Mouse (Mus musculus): ENCODE measurements around the gene Dcun1d4.

Gene Dcun1d4

DNA sequence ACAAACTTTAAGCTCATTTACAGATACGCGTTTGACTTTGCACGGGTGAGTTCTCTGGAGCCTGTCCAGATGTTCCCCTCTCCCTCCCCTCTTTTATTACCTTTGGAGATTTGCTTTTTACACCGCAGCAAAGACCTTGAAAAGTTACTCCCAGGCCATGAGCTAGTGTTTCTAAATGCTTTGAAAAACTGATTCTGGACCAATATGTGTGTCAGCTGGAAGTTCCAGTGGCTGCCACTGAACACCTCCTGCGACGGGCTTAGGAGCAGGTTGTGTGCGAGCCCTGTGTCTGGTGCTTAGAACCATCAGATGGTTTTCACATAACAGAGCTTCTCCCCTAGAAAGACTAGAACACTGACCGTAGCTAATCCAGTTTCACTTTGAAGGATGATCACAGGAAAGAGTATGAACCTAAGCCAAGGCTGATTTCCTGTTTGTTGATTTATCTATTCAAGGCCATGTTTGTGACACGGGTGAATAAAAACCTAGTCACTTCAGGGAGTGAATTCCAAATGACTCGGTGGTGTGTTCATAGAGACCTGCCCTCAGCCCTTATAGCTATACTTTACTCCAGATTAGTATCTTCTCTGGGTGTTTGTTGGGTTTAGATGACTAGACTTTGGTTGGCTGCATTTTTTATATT, 63.4 kb downstream of the Dcun1d4 start:
- in situ Hi-C loops (cut with MboI, MseI), result loop anchor here (5.0 kb wide), 1 partner anchor 93 kb away; no protein-coding TSS in a partner anchor

DNA sequence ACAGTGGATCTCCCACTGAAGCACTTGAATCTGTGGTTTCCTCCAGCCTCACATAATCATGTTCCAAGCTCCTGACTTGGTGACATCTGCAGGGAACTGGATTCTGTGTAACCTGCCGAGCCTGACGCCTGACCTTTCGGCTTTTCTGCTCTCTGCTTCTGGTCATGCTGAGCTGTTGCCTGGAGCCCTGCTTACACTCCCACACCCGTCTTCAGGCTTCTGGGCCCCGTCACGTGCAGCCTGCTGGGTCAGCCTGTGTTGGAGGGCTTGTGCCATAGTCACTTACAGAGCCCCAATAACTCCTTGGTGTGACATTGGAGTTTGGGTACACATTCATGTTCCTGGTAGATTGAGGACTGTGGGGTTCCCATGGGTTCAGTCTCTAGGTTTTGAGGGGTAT, 64.8 kb downstream of the Dcun1d4 start:
- in situ Hi-C loops (cut with MboI, MseI), result no loop called here

DNA sequence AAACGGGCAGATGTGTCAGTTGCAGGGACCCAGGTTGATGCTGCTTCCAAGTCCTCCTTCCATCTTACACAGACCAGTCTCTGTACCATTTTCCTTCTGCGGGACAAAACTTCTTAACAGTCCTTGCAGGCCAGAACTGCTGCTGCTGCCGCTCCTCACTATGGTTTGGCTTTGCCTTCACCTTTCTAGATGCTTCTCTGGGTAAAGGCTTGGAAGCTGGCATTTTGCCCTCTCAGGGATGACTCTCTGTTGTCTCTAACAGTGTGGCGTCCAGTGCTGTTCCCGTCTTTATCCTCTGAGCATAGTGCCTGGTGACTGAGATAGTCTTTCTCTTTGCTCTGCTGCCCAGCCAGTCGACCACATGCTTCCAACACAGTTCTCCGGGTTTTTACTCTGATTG, 66.5 kb downstream of the Dcun1d4 start:
- in situ Hi-C loops (cut with MboI, MseI), result no loop called here

DNA sequence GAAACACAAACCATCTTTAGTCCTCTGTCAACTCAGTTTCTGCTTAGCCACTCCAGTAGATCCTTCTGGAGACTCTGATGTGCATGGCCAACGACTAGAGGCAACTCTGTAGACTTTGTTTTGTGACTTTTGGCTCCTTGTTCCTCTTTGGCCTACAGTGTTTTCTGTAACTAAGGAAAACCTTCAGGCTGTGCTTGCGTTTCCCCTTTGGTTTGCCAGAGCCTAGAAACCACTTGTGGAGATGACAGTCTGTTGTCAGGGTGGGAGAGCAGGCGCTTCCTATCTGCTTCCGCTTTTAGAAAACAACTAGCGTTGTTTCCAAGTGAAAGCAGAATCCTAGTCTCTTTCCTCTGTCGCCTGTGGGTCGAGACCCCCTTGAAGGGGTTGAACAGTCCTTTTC, 67.4 kb downstream of the Dcun1d4 start:
- in situ Hi-C loops (cut with MboI, MseI), result no loop called here

DNA sequence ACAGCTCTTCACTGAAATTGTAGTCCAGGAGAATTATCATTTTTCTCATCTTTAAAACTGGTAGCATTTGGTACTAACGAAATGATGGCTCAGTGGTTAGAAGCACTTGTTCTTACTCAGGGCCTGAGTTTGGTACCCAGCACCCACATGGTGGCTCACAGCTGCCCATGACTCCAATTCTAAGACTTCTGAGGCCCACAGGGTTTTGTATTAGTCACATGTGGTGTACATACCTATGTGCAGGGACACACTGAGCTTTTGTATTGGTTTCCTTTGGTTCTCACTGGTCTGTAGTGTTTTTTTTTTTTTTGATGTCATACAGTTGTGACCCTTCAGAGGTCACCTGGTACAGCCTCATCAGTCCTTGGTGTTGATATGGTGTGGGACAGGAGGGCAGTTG, 68.0 kb downstream of the Dcun1d4 start:
- in situ Hi-C loops (cut with MboI, MseI), result no loop called here

DNA sequence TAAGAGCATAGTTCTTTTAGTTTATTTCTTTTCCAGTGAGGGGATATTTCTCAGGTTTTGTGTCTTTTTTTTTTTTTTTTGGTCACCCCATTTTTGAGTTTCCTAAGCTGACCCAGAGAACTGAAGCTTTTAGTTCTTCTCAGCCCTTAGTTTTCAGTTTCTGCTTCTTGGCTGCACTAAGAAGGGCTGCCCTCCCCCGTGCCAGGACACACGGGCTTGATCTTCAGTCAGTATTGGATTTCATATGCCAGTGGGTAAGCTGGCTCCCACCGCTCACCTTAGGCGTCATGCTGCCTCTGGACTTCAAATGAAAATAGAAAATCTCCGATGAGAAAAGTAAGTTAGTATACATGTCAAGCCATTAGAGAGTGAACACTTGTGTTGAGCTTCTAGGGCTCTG, 71.0 kb downstream of the Dcun1d4 start:
- in situ Hi-C loops (cut with MboI, MseI), result no loop called here

DNA sequence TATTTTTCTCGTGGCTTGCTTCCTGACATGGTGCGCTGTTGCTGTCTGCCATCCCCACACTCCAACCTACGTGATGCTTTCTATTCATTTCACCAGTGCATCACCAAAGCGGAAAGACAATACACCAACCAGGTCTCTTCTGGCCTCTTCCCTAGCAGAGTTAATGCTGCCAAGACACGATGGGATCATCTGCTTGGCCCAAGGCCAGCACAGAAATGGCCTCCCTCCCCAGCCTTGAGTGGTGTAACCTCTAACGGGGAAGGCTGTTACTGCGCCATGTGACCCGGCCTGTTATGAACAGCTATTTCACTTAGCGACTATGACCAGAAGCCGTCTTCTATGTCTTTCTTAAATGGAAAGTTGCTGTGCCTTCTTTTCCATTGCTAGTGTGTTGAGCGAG, 73.1 kb downstream of the Dcun1d4 start:
- in situ Hi-C loops (cut with MboI, MseI), result no loop called here

DNA sequence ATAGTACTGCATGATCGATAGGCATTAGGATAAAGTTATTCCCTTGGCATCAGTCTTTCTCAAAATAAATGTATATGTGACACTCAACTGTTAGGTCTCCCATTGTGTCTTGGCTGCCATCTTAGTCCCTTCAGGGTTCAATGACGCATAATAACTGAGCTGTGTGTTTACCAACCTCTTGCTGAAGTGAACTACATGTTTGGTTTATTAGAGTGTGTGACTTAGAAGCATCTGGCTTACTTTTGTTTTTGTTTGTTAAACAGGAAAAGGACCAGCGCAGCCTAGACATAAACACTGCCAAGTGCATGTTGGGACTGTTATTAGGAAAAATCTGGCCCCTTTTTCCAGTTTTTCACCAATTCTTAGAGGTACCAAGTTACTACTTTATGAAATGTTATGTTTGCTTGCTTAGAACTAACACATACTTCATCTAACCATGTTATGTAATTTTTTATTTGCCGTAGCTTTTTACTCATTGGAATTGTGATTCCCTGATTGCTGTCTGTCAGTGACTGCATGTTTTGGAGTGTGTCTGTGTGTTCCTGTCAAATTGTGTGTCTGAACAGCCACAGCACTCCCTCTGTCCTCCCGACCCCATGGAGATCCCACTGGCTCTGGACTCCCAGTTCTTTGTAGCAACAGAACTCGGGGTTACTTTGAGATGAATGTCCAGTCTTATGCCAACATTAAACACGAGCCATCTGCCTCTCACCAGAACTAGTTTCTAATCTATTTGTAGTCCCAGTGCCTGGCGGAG, 74.5 kb downstream of the Dcun1d4 start:
- in situ Hi-C loops (cut with MboI, MseI), result no loop called here

DNA sequence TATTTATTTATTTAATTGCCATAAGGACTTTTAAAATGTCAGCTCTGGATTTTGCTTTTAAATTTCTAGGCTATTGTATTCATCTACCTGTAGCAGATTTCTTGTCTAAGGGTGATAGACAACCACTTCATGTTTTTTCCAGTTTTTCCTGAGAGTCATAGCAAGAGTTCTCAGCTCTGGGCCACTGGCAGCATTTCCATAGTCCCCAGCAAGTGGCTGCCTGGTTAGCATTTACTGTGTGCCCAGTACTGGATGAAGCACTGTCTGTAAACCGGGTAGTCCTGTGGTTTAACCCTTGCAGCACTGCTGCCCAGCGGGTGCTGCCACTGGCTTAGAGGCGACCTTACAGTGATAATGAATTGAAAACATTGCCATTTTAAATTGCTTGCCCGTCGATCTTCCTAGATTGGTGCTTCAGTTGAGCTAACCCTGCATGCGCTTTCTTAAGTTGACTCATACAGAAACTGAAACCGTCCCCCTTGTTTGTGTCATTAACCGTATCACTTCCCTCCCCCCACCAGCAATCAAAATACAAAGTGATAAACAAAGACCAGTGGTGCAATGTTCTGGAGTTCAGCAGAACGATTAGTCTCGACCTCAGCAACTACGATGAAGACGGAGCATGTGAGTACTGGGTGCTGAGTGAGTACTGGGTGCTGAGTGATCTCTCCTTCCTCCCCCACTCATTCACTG, 76.1 kb downstream of the Dcun1d4 start:
- in situ Hi-C loops (cut with MboI, MseI), result no loop called here

DNA sequence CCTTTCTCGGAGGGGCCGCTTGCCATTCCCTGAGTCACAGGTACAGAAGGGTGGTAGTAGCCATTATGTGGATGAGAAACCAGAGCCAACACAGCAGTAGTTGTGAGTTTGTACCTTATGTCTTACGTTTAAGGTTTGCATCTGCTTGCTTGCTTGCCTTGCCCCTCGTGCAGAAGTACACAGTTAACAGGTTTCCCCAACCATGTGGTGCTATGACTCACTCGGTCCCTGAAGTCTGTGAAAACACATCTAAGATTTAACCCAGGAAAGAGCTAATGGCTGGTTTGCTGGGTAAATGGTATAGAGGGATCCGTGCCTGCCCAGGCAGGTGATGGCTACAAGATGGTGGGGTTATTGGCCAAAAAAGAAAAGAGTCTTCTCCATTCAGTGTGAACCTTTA, 78.0 kb downstream of the Dcun1d4 start:
- in situ Hi-C loops (cut with MboI, MseI), result no loop called here

DNA sequence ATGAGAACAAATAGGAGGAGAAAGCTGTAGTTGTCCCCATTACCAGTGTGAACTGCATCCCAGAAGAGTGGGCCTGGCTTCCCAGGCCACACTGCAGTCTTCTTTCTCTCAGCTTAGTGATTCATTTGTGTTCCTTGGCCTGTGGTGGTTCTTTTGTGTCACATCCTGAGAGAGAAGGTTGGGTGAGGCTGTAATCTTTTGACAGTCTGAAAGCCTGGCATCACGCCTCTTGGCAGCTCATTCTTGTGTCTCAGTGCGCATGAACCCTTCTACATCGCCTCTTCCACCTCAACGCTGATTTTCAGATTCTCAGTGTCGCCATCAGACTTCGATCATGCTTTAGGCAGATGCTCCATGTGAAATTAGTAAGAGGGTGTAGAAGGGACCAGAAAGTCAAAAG, 83.2 kb downstream of the Dcun1d4 start:
- in situ Hi-C loops (cut with MboI, MseI), result no loop called here

DNA sequence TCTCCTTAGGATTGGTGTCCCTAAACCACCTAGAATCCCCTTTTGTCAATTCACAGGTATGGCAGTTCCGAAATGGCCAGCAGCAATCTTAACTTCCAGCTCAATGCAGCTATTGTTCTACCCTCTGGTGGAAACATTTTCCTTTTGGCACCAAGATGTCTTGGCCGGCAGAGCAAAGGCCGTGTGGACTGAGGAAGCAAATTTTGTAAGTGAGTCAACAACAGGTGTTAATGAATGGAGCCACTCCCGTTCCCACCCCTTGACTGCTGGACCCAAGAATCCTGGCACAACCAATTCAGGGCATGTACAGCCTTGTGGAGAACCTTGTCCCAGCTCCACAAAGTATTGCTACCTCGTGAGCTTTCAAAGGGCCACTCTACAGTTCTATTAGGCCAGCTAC, 85.3 kb downstream of the Dcun1d4 start:
- in situ Hi-C loops (cut with MboI, MseI), result no loop called here

DNA sequence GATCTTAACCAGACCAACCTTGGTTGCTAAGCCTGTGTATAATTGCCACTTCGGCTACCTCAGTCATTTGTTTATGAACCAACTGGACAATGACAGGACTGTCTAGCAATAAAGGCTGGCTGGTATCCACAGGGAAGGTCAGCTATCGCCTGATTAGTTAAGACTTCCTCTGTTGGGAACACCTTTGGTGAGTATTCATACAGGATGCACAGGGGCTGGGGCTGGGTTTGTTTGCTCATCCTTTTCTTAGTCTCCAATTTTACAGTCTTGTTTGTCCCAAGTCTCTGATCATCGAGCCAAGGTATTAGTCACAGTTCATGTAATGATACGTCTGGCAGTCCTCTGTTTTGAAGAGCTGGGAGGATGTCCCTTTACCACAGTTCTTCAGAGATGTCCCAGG, 86.1 kb downstream of the Dcun1d4 start:
- in situ Hi-C loops (cut with MboI, MseI), result no loop called here

DNA sequence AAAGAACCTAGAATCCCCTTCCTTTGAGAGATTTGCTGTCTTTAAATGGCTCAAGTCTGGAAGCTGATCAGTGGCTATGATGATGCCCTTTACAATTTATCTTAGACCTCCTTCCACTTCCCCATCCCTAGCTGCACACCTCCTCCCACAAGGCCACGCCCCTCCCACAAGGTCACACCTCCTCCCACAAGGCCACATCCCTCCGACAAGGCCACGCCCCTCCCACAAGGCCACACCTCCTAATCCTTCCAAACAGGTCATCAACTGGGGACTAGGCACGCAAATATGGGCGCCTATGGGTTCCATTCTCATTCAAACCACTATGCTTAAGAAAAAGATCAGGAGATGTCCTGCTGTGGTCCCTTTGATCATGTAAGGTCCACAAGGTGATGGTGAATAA, 88.4 kb downstream of the Dcun1d4 start:
- in situ Hi-C loops (cut with MboI, MseI), result no loop called here

DNA sequence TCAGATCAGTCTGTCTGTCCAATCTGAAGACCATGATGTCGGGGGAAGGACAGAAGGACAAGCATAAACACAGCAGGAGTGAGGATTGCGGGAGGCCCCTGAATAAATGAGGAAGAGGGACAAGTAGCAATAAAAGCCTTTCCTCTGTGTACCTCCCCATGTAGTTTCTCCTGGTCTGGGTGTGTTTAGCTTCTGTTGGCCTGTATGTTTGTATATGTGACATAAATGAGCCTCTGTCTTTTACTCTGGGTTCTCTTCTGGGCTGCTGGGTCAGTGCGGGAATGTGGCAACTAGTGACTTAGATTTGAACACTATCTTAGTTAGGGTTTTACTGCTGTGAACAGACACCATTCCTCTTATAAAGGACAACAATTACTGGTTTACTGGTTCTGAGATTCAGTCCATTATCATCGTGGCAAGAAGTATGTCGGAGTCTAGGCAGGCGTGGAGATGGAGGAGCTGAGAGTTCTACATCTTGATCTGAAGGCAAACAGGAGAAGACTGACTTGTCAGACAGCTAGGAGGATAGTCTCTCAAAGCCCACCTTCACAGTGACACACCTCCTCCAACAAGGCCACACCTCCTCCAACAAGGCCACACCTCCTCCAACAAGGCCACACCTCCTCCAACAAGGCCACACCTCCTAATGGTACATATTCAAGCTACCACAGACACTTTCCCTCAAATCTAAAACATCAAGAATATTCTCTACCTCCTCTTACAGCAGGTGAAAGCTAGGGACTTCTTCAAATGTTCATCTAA, 90.8 kb downstream of the Dcun1d4 start:
- in situ Hi-C loops (cut with MboI, MseI), result no loop called here

DNA sequence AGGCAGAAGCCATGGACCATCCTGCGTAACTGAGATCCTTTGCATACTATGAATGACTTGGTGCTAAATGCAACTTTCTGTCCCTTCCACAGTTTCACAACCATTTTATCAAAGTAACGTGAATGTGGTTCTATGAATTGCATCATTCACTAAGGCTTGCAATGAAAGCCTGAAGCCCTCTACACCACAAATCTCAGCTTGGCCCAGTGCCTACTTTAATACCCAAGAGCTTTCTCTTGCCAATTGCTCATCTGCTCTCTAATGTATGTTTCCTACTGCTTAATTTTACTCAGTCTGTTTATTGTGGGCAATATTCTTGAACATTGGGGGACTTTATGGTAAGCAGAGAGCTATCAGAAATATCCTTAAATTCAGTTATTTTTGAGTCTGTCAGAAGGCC, 92.0 kb downstream of the Dcun1d4 start:
- in situ Hi-C loops (cut with MboI, MseI), result no loop called here

DNA sequence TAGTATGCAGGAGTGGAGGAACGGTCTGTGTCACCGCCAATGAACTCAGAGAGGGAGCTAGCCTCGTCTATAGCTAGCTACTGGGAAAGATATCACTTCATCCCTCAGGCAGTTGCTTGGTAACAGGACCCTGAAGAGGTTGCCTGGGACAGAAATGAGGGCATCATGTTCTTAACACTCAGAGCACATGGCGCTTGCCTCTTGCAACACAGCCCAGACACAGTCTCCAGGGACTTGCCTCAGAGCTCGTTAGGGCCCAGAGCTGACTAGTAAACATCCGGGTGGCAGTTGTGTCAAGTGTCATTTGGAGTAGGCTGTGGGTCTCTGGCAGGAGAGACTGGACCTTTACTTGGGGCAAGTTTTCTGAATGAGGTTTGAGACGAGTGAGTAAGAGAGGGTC, 93.0 kb downstream of the Dcun1d4 start:
- in situ Hi-C loops (cut with MboI, MseI), result no loop called here

DNA sequence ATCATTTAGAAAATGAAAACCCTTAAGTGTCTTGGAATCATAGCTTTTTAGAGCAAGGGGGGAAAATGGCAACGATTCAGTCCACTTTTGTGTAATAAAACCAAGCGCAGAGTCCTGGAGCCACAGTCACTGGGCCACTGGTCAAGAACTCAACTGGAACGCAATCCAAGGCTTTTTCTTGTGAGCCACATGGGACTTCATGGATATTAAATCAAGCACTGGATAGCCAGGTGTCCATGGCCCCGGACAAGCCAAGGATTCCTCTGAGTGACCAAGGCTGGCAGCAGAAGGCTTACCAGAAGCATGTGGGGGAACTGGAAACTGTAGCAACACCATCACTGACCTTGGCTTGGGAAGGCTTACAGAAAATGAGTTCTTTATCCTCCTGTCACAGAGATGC, 93.8 kb downstream of the Dcun1d4 start:
- in situ Hi-C loops (cut with MboI, MseI), result no loop called here

DNA sequence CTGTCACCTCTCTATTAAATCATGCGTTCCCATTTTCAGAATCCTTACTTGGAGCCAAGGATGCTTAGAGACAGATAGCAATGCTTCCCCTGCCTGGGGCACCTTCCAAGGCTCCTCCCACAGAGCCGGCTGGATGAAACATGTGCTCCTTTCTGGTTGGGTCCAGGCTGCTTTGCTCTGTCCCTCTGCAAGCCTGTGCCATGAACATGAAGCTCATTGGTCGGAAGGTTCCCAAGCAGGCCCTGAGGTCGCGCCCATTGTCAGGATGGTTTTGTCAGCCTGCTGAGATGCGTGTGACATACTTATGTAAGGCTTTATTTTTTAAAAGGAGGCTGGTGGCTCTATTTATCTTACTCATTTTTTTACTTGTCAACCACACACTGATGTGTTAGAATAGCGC, 95.9 kb downstream of the Dcun1d4 start:
- in situ Hi-C loops (cut with MboI, MseI), result no loop called here

DNA sequence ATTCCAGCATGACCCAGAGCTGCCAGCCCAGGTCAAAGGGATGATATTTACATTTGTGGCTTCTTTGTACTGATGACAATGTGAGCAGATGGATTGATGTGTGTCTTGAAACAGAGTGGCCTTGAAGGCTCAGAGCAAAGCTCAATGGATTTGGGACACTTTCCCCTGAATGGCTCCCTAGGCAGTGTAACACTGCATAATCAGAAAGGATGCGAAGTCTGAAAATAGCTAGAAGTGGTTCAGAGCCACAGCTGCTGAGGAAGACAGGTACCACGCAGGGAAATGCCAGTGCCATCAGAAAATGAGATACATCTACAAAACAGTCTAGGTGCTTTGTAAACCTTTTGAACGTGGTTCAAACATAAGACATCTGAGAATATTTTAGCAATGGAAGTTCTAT, 97.3 kb downstream of the Dcun1d4 start:
- in situ Hi-C loops (cut with MboI, MseI), result no loop called here

DNA sequence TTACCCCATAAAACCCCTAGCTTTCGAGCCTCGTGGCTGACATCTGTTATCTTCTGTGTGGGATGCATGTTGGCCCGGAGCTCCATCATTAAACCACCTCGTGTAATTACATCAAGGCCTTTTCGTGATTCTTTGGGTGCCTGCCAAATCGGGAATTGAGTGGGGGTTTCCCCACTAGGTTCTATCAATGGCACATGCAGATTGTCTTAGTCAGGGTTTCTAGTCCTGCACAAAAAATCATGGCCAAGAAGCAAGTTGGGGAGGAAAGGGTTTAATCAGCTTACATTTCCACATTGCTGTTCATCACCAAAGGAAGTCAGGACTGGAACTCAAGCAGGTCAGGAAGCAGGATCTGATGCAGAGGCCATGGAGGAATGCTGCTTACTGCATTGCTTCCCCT, 103.2 kb downstream of the Dcun1d4 start:
- in situ Hi-C loops (cut with MboI, MseI), result loop anchor here (10.0 kb wide), 1 partner anchor 1851 kb away; no protein-coding TSS in a partner anchor

All from regulatory T cell (primary cell).